Mouse (Mus musculus) cerebellum, postnatal 10 days (tissue): ENCODE results near the gene Zfp629.
"Not testable (repeated sequence)": the region's sequence is repeated elsewhere in the genome, so short reads cannot be mapped to it uniquely, and the experiment has no call there.

Source experiments
- DNase-seq, 2 experiments: peaks; one replicate each; pipeline ENCODE4 v3.0.0; 2021; ENCODE audit warnings: mixed read lengths in 2 of 2

Zfp629 gene

GRCm38 (mm10) chr7:127614891-127615843, at the start of gene Zfp629:
Gene Zfp629 (minus strand): TSS chr7:127615797.
- peak; percentile 92 to 95 for DNase-seq

GRCm38 (mm10) chr7:127662926-127663325, 47.3 kb upstream of the Zfp629 start:
- no peak for DNase-seq

GRCm38 (mm10) chr7:127661833-127662232, 46.2 kb upstream of the Zfp629 start:
- no peak for DNase-seq

- DNase-seq = no peak
These were observed 45.3 kb upstream of the Zfp629 start for GRCm38 (mm10) chr7:127660882-127661281.

GRCm38 (mm10) chr7:127656946-127657345, 41.3 kb upstream of the Zfp629 start:
- peak; percentile 84 to 88 for DNase-seq

- peak; percentile 35 to 47 for DNase-seq
These were observed 38.7 kb upstream of the Zfp629 start for GRCm38 (mm10) chr7:127654318-127654717.

- no peak for DNase-seq
These were observed 36.5 kb upstream of the Zfp629 start for GRCm38 (mm10) chr7:127652050-127652449.

- no peak for DNase-seq
These were observed 36.0 kb upstream of the Zfp629 start for GRCm38 (mm10) chr7:127651624-127652023.

GRCm38 (mm10) chr7:127649206-127649605, 33.6 kb upstream of the Zfp629 start:
- DNase-seq = no peak

- DNase-seq = no peak
These were observed 33.1 kb upstream of the Zfp629 start for GRCm38 (mm10) chr7:127648516-127649201.

GRCm38 (mm10) chr7:127647576-127647975, 32.0 kb upstream of the Zfp629 start:
- DNase-seq = not testable (repeated sequence)

- DNase-seq = no peak
These were observed 30.8 kb upstream of the Zfp629 start for GRCm38 (mm10) chr7:127646363-127646762.

GRCm38 (mm10) chr7:127642254-127642653, 26.7 kb upstream of the Zfp629 start:
- DNase-seq = no peak

GRCm38 (mm10) chr7:127641260-127641659, 25.7 kb upstream of the Zfp629 start:
- no peak for DNase-seq

- peak; percentile 87 to 89 for DNase-seq
These were observed 21.4 kb upstream of the Zfp629 start for GRCm38 (mm10) chr7:127636963-127637362.

GRCm38 (mm10) chr7:127631416-127631815, 15.8 kb upstream of the Zfp629 start:
- DNase-seq = no peak

- DNase-seq = no peak
These were observed 13.0 kb upstream of the Zfp629 start for GRCm38 (mm10) chr7:127628646-127629045.

- no peak for DNase-seq
These were observed 10.9 kb upstream of the Zfp629 start for GRCm38 (mm10) chr7:127626471-127626870.

GRCm38 (mm10) chr7:127626039-127626438, 10.4 kb upstream of the Zfp629 start:
- DNase-seq = no peak

- not testable (repeated sequence) for DNase-seq
These were observed 2.8 kb upstream of the Zfp629 start for GRCm38 (mm10) chr7:127618402-127618801.

GRCm38 (mm10) chr7:127617962-127618361, 2.4 kb upstream of the Zfp629 start:
- no peak for DNase-seq

- DNase-seq = no peak
These were observed 1.3 kb upstream of the Zfp629 start for GRCm38 (mm10) chr7:127616881-127617280.

- DNase-seq = peak in 1 of 2 experiments; percentile 14
These were observed 739 bp upstream of the Zfp629 start for GRCm38 (mm10) chr7:127616336-127616735.

GRCm38 (mm10) chr7:127614511-127614890, 1.1 kb downstream of the Zfp629 start:
- DNase-seq = peak; percentile 53 to 57
